ENCODE assay signal across 8 mouse cellular contexts in the genomic region with DNA sequence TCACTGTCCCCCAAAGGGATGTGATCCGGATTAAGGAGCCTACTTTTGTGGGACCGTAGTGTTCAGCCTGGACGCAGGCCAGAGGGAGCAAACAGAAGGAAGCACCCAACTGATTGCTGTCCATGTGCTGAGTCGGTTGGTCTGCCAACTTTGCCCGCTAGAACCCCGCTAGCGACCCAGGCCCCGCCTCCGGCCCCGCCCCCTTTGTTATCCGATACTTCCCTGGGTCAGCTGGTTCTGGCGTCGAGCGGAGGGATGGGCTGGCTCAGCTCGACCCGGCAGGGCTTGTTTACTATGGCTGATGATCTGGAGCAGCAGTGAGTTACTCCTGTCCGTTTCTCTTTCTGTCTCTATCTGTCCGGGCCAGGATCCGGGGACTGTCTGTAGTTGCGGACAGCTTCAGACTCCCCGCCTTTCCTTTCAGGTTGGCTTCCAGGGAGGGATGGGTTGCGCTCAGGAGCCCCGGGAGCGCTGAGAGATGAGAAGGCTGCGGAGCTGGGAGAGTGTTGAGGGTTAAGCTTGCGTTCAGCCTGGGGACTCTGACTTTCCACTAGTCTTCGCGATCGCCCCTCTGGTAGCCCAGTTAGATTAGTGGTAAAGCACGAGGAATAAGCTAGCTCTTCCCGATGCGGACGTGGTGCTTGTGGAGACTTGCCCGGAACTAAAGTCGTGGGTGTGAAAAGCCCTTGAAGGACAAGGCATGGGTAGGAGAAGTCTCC. TPM values are rescaled to one million over a fixed set of nuclear protein-coding genes. Genes with fewer than 3 reads are reported as not detected.
DNase-seq lines count a peak whose midpoint lies in the region; ATAC-seq and TF ChIP-seq lines count a peak whose summit lies in the region.

No protein-coding gene starts in this region.

- peak overlapping the region; percentile 66 for H3K4me3 ChIP-seq in bone marrow macrophage, adult 2 months (ENCODE audit: insufficient read depth, low read length)
- peak overlapping the region; percentile 91 for H3K4me3 ChIP-seq in embryonic fibroblast, embryonic 13.5 days (ENCODE audit: insufficient read depth, low read length)
- H3K4me3 ChIP-seq in limb, embryonic 13.5 days: peak overlapping the region; percentile 63
- H3K4me3 ChIP-seq in midbrain, embryonic 15.5 days: peak overlapping the region; percentile 55

- peaks cover 23% of the 10 kb centered on the region for H3K36me3 ChIP-seq in limb, embryonic 13.5 days
- no peaks in the 10 kb centered on the region for H3K36me3 ChIP-seq in midbrain, embryonic 15.5 days (replicated peaks)

- no peak for TF ChIP-seq CTCF in bone marrow macrophage, adult 2 months (IDR thresholded peaks at IDR 0.05; ENCODE audit: low read depth, low read length)
- TF ChIP-seq CTCF in embryonic fibroblast, embryonic 13.5 days (IDR thresholded peaks at IDR 0.05; ENCODE audit: borderline replicate concordance, insufficient read depth, low read length): no peak

- H3K27me3 ChIP-seq in limb, embryonic 13.5 days: no peaks in the 10 kb centered on the region
- no peaks in the 10 kb centered on the region for H3K27me3 ChIP-seq in midbrain, embryonic 15.5 days (replicated peaks)

- no peaks in the 10 kb centered on the region for H3K9me3 ChIP-seq in limb, embryonic 13.5 days
- no peaks in the 10 kb centered on the region for H3K9me3 ChIP-seq in midbrain, embryonic 15.5 days

- H3K4me1 ChIP-seq in bone marrow macrophage, adult 2 months (ENCODE audit: control insufficient read depth, insufficient read depth, low read length): peaks cover 21% of the 10 kb centered on the region
- H3K4me1 ChIP-seq in embryonic fibroblast, embryonic 13.5 days (ENCODE audit: control insufficient read depth, insufficient read depth, low read length): peaks cover 8% of the 10 kb centered on the region
- peaks cover 26% of the 10 kb centered on the region for H3K4me1 ChIP-seq in limb, embryonic 13.5 days
- peaks cover 24% of the 10 kb centered on the region for H3K4me1 ChIP-seq in midbrain, embryonic 15.5 days

- under 1% methylated on average over 35 of the region's 35 CpGs for WGBS in limb, embryonic 13.5 days
- WGBS in midbrain, embryonic 15.5 days: under 1% methylated on average over 35 of the region's 35 CpGs

- DNase-seq in B cell, adult 2 months: peak; percentile 84 to 85
- DNase-seq in heart, adult 9 months (ENCODE audit: low spot score in 2 of 2): peak; percentile 92 to 94
- DNase-seq in kidney, adult 9 months: peak; percentile 96
- peak; percentile 75 to 90 for DNase-seq in spleen, adult 18-20 months

- H3K9ac ChIP-seq in limb, embryonic 13.5 days: peak overlapping the region; percentile 76
- peak overlapping the region; percentile 59 for H3K9ac ChIP-seq in midbrain, embryonic 15.5 days

- H3K27ac ChIP-seq in bone marrow macrophage, adult 2 months (ENCODE audit: insufficient read depth, low read depth, low read length): peak overlapping the region; percentile 32
- H3K27ac ChIP-seq in embryonic fibroblast, embryonic 13.5 days (ENCODE audit: insufficient read depth, low read length): peak overlapping the region; percentile 60
- H3K27ac ChIP-seq in limb, embryonic 13.5 days: peak overlapping the region; percentile 79; the same call in 1 of the 2 replicates
- peak overlapping the region; percentile 49 for H3K27ac ChIP-seq in midbrain, embryonic 15.5 days

- ATAC-seq in limb, embryonic 13.5 days (ENCODE audit: low FRiP score, low read depth): peak; percentile 96
- peak; percentile 87 for ATAC-seq in midbrain, embryonic 15.5 days (replicated peaks)

- peak overlapping the region; percentile 77 for H3K4me2 ChIP-seq in limb, embryonic 13.5 days (replicated peaks)
- peak overlapping the region; percentile 86 for H3K4me2 ChIP-seq in midbrain, embryonic 15.5 days

- TF ChIP-seq POLR2A in bone marrow macrophage, adult 2 months (IDR thresholded peaks at IDR 0.05; ENCODE audit: borderline replicate concordance, low read depth, low read length): no peak
- TF ChIP-seq POLR2A in embryonic fibroblast, embryonic 13.5 days (IDR thresholded peaks at IDR 0.05; ENCODE audit: low read depth, low read length): peak; percentile 92

RNA-seq across cellular contexts. Expression of a gene that starts 5.2 kb away (rescaled TPM):
- 75.4 and 82.0 TPM in 2 replicates for polyA plus RNA-seq in bone marrow macrophage, adult 2 months (2012; ENCODE audit: insufficient read depth, insufficient read length, missing spikeins)
- polyA plus RNA-seq in embryonic fibroblast, embryonic 13.5 days (2011; ENCODE audit: insufficient read length, low read depth, missing spikeins): 74.6 and 86.4 TPM in 2 replicates
- 46.5 and 51.0 TPM in 2 replicates for polyA plus RNA-seq in limb, embryonic 13.5 days (2015; fragmentation: Nextera tagmentation; extraction: Ambion mirVana)
- polyA plus RNA-seq in midbrain, embryonic 15.5 days (2015; fragmentation: Nextera tagmentation; extraction: Ambion mirVana): 45.9 and 53.2 TPM in 2 replicates

RNA-seq across cellular contexts. Expression of a gene that starts 5.3 kb away (rescaled TPM):
- 121 and 130 TPM in 2 replicates for polyA plus RNA-seq in bone marrow macrophage, adult 2 months (2012; ENCODE audit: insufficient read depth, insufficient read length, missing spikeins)
- 162 and 179 TPM in 2 replicates for polyA plus RNA-seq in embryonic fibroblast, embryonic 13.5 days (2011; ENCODE audit: insufficient read length, low read depth, missing spikeins)
- 357 and 379 TPM in 2 replicates for polyA plus RNA-seq in limb, embryonic 13.5 days (2015; fragmentation: Nextera tagmentation; extraction: Ambion mirVana)
- 329 and 335 TPM in 2 replicates for polyA plus RNA-seq in midbrain, embryonic 15.5 days (2015; fragmentation: Nextera tagmentation; extraction: Ambion mirVana)

RNA-seq across cellular contexts. Expression of a gene that starts 25.6 kb away (rescaled TPM):
- polyA plus RNA-seq in bone marrow macrophage, adult 2 months (2012; ENCODE audit: insufficient read depth, insufficient read length, missing spikeins): not detected in 2 replicates
- not detected in 2 replicates for polyA plus RNA-seq in embryonic fibroblast, embryonic 13.5 days (2011; ENCODE audit: insufficient read length, low read depth, missing spikeins)
- polyA plus RNA-seq in limb, embryonic 13.5 days (2015; fragmentation: Nextera tagmentation; extraction: Ambion mirVana): not detected in 2 replicates
- polyA plus RNA-seq in midbrain, embryonic 15.5 days (2015; fragmentation: Nextera tagmentation; extraction: Ambion mirVana): not detected in 2 replicates

Comparison
In these comparisons a context has a peak if more than half of its experiments do, and no peak if none do; other contexts are left out.
1. Peak in every context shown above with its lines: DNase-seq, ATAC-seq, H3K4me3 ChIP-seq and H3K27ac ChIP-seq.